In the genomic region with DNA sequence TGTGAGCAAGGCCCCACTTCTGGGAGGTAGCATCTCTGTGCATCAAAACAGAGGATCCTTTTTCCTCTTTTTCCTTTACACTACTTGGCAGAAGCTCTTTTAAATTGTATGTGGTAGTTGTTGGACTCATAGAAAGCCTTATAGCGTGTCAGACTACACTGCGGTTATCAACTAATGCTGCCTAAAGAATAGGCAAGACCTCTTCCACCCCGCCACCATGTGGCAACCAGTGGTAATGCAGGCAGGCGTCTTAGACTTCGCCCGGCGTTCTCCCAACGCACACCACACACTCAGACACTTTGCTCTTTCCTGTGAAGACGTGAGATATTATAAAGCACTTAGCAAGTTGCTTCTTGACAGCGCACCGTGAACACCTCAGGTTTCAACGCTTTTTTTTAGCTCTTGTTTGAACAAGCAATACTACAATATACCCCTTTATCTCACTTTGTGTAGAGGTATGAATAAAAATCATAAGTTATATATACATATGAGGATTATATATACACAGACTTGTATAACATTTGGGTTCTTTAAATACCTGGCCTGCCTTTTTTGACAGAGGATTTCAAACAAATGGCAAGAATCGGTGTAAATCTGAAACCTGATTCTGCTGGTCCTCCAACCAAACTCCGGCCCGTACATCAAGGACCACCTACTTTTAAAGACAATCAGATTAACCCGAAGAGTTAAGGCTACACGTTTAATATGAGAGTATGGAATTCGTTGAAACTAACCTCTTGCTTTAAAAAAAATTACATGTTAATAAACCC, we compare ENCODE assay signal across 1 mouse cellular context.
A peak's percentile ranks its signal among the peaks of the same experiment; 100 is the strongest.
TF ChIP-seq lines count a peak whose summit lies in the region.

No protein-coding gene starts in this region.

TF ChIP-seq in CH12.LX, 34 proteins besides CTCF, POLR2A, EP300 and RAD21 (continued from another document):
- TF ChIP-seq TCF12 (IDR thresholded peaks at IDR 0.05; ENCODE audit: low read depth, low read length) (no peak), KAT2A (IDR thresholded peaks at IDR 0.05; ENCODE audit: insufficient replicate concordance, low read length) (no peak), PAX5 (IDR thresholded peaks at IDR 0.05; ENCODE audit: low read length) (no peak), IRF4 (IDR thresholded peaks at IDR 0.05; ENCODE audit: low read depth, low read length) (peak; percentile 43; the same call in 1 of the 2 replicates), UBTF (IDR thresholded peaks at IDR 0.05; ENCODE audit: low read depth, low read length) (no peak), ZKSCAN1 (IDR thresholded peaks at IDR 0.05; ENCODE audit: borderline replicate concordance, low read depth, low read length) (no peak), CHD2 (IDR thresholded peaks at IDR 0.05; ENCODE audit: low read length) (no peak), MAFK (IDR thresholded peaks at IDR 0.05; ENCODE audit: insufficient replicate concordance, low read length) (no peak), ZMIZ1 (IDR thresholded peaks at IDR 0.05; ENCODE audit: low read depth, low read length) (no peak), USF1 (IDR thresholded peaks at IDR 0.05; ENCODE audit: low read depth, low read length) (no peak), JUND (conservative IDR thresholded peaks at IDR 0.05; ENCODE audit: low read depth, low read length) (no peak), MAZ (IDR thresholded peaks at IDR 0.05; ENCODE audit: low read depth, low read length) (peak; percentile 54; the same call in 1 of the 2 replicates), MXI1 (IDR thresholded peaks at IDR 0.05; ENCODE audit: low read depth, low read length) (0 out of 2 replicates have a peak, but pooled peaks have one; percentile 35), E2F4 (IDR thresholded peaks at IDR 0.05; ENCODE audit: insufficient replicate concordance, low read depth, low read length) (no peak), BHLHE40 (IDR thresholded peaks at IDR 0.05; ENCODE audit: low read depth, low read length) (0 out of 2 replicates have a peak, but pooled peaks have one; percentile 15), MYC (IDR thresholded peaks at IDR 0.05; ENCODE audit: low read depth, low read length) (peak; percentile 44; the same call in 1 of the 2 replicates), CHD1 (IDR thresholded peaks at IDR 0.05; ENCODE audit: low read depth, low read length) (0 out of 2 replicates have a peak, but pooled peaks have one; percentile 51), SIN3A (IDR thresholded peaks at IDR 0.05; ENCODE audit: low read length) (0 out of 2 replicates have a peak, but pooled peaks have one; percentile 35), NELFE (IDR thresholded peaks at IDR 0.05; ENCODE audit: low read depth, low read length) (no peak), MEF2A (IDR thresholded peaks at IDR 0.05; ENCODE audit: borderline replicate concordance, low read depth, low read length) (no peak), NRF1 (IDR thresholded peaks at IDR 0.05; ENCODE audit: low read depth, low read length) (peak; percentile 44; the same call in 1 of the 2 replicates), RCOR1 (conservative IDR thresholded peaks at IDR 0.05; ENCODE audit: low read depth, low read length) (no peak), ZNF384 (IDR thresholded peaks at IDR 0.05; ENCODE audit: low read depth, low read length) (no peak), POLR2AphosphoS2 (IDR thresholded peaks at IDR 0.05; ENCODE audit: low read depth, low read length) (no peak)
